Mouse (Mus musculus) forebrain, embryonic 14.5 days (tissue): ENCODE measurements around the gene Polk. TPM values are rescaled to one million over a fixed set of nuclear protein-coding genes. Genes with fewer than 3 reads are reported as not detected.

Source experiments
- ATAC-seq: fragments of 200-750 bp; cut with Nextera tagmentation; 2 replicates; pipeline ENCODE4 v1.8.0; 2017; ENCODE audit warnings: mild to moderate bottlenecking, moderate library complexity
- DNase-seq: peaks from one replicate; pipeline ENCODE4 v3.0.0-alpha.2; 2015; ENCODE audit warnings: low spot score
- H3K27ac ChIP-seq: fragments of 300-500 bp; sonication (generic); 2 replicates; pipeline ENCODE4 v1.5.1; 2014; ENCODE audit warnings: low read depth, mild to moderate bottlenecking, control low read depth, low read length, moderate library complexity
- H3K27me3 ChIP-seq: fragments of 300-500 bp; sonication (generic); replicated peaks from 2 replicates; pipeline ENCODE4 v1.6.1; 2014; ENCODE audit warnings: low read length, control low read depth, mixed read lengths; ENCODE audit not compliant: control insufficient read depth, insufficient read depth
- H3K36me3 ChIP-seq: fragments of 300-500 bp; sonication (generic); 2 replicates; pipeline ENCODE4 v1.6.1; 2014; ENCODE audit warnings: low read length, control low read depth; ENCODE audit not compliant: control insufficient read depth, insufficient read depth
- H3K4me1 ChIP-seq: fragments of 300-500 bp; sonication (generic); 2 replicates; pipeline ENCODE4 v1.6.1; 2014; ENCODE audit warnings: antibody characterized with exemption, low read length, control low read depth; ENCODE audit not compliant: control insufficient read depth, insufficient read depth
- H3K4me2 ChIP-seq: fragments of 300-500 bp; sonication (generic); 2 replicates; pipeline ENCODE4 v1.6.1; 2014; ENCODE audit warnings: mild to moderate bottlenecking, control low read depth, low read length
- H3K4me3 ChIP-seq: fragments of 300-500 bp; sonication (generic); 2 replicates; pipeline ENCODE4 v1.5.1; 2014; ENCODE audit warnings: low read depth, low read length, control low read depth
- H3K9ac ChIP-seq: fragments of 300-500 bp; sonication (generic); 2 replicates; pipeline ENCODE4 v1.6.1; 2014; ENCODE audit warnings: mild to moderate bottlenecking, low read length, control low read depth, moderate library complexity
- H3K9me3 ChIP-seq: fragments of 300-500 bp; sonication (generic); replicated peaks from 2 replicates; pipeline ENCODE4 v1.6.1; 2016; ENCODE audit warnings: low read length, control low read depth, mixed read lengths; ENCODE audit not compliant: control insufficient read depth
- WGBS: fragments of 180-500 bp; shearing (Covaris S2); extraction: QIAGEN DNeasy Blood & Tissue Kit; methylation state at CpG from one replicate; pipeline ENCODE4 v1.1.7; 2014; 5-methylcytosine and 5-hydroxymethylcytosine counted together
- polyA plus RNA-seq: library from polyadenylated mRNA; unstranded; fragments of >200 nt; fragmentation: Nextera tagmentation; extraction: Ambion mirVana; gene quantifications from 2 replicates; pipeline ENCODE4 v1.2.1, GENCODE M21; 2014

Polk gene
- polyA plus RNA-seq, 1 experiment from 2014 or later: 3.8 TPM

DNA sequence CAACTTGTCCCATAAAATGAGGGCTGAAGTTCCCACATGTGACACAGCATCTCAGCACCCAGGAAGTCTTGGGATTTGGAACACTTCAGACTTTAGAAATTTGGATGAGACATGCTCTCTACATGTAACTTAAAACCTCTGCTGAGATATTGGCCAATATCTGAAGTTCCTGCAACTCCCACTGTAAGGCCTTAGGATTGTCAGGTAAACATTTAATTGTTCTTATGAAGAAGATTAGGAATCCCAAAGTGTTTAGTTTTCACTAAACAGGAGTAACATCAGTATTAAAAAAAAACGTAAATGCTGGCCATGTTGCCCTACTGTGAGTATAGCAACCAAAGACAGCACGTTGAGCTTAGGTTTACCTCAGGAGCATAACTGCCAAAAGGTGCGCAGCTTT is 51.9 kb downstream of the Polk start, which contains the start of gene Gm17622:
Gene Gm17622, plus strand, starts transcription at position 301 of the 400 bp plus-strand sequence.
- Histone ChIP-seq H3K36me3 (0 out of 2 replicates have a peak, but pooled peaks cover 5% of the 10 kb centered on the region), H3K4me3 (no peak within 1 kb of the TSS), H3K27me3 (no peaks in the 10 kb centered on the region), H3K9me3 (no peaks in the 10 kb centered on the region), H3K4me1 (no peaks in the 10 kb centered on the region), H3K9ac (no peak within 1 kb of the TSS), H3K27ac (no peak within 1 kb of the TSS), H3K4me2 (no peak within 1 kb of the TSS)
- no peak for ATAC-seq
- 90% methylated on average over 3 of the region's 3 CpGs for WGBS
- no peak for DNase-seq

DNA sequence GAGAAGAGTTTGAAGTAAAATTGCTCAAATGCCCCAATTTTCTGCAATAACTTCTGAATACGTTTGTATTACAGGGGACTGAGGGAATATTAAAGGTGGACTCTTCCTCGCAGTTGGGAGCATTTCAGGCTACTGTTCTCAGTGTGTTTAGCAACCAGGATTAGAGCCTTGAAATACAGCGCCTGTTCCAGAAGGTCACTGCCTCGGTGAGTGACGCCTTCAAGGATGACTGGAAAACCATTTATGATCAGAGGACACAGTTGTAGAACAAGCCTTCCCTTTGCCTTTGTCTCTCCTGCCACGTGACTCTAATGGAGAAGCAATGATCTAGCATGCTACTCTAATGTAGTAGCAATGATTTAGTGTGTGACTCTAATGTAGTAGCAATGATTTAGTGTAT is 54.4 kb downstream of the Polk start:
- Histone ChIP-seq H3K9me3 (no peaks in the 10 kb centered on the region), H3K4me3 (no peak overlapping the region), H3K4me2 (no peak overlapping the region), H3K9ac (no peak overlapping the region), H3K27ac (no peak overlapping the region), H3K4me1 (no peaks in the 10 kb centered on the region), H3K27me3 (no peaks in the 10 kb centered on the region), H3K36me3 (0 out of 2 replicates have a peak, but pooled peaks cover 5% of the 10 kb centered on the region)
- WGBS: 94% methylated on average over 6 of the region's 6 CpGs
- DNase-seq (no peak), ATAC-seq (no peak)

DNA sequence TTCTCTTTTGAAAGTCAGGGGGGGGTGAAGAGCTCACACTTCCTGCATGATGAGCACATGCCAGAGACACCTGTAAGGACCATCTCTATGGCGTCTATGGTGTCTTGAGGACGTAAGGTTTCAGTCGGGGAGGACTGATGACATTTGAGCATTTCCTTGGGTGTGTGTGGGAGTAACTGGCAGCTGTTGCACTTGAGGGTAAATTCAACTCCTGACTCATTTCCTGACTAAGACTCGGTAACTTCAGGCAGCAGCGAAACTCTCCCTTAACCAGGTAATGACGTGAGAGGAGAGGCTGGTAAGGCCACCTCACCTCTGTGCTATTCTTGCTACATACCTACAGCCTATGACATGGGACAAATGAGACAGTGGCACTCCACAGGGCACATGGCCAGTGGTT is 55.1 kb downstream of the Polk start:
- Histone ChIP-seq H3K4me2 (no peak overlapping the region), H3K9me3 (no peaks in the 10 kb centered on the region), H3K27ac (no peak overlapping the region), H3K9ac (no peak overlapping the region), H3K4me1 (no peaks in the 10 kb centered on the region), H3K36me3 (0 out of 2 replicates have a peak, but pooled peaks cover 5% of the 10 kb centered on the region), H3K27me3 (no peaks in the 10 kb centered on the region), H3K4me3 (no peak overlapping the region)
- 96% methylated on average over 6 of the region's 6 CpGs for WGBS
- DNase-seq: no peak
- ATAC-seq: no peak

DNA sequence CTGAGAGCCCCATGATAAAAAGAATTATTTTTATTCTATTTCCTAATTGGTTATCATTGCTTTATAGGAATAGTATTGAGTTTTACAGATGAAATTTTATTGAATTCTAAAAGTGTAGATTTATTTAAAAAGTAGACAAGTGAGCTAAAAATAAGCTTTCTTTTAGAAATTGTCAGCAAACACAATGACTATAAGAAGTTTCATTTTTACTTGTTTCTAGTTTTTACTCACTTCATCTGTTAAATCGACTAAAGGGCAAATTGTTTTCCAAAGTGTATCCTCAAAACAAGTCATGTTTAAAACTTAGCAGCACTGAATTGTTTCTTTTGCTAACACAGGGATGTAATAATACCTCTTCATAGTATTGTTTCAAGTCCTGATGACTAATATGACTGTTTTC is 63.4 kb downstream of the Polk start:
- Histone ChIP-seq H3K9me3 (no peaks in the 10 kb centered on the region), H3K4me1 (no peaks in the 10 kb centered on the region), H3K4me2 (no peak overlapping the region), H3K9ac (no peak overlapping the region), H3K36me3 (no peaks in the 10 kb centered on the region), H3K27ac (no peak overlapping the region), H3K4me3 (no peak overlapping the region), H3K27me3 (no peaks in the 10 kb centered on the region)
- 98% methylated on average over 1 of the region's 1 CpGs for WGBS
- ATAC-seq (no peak), DNase-seq (no peak)

DNA sequence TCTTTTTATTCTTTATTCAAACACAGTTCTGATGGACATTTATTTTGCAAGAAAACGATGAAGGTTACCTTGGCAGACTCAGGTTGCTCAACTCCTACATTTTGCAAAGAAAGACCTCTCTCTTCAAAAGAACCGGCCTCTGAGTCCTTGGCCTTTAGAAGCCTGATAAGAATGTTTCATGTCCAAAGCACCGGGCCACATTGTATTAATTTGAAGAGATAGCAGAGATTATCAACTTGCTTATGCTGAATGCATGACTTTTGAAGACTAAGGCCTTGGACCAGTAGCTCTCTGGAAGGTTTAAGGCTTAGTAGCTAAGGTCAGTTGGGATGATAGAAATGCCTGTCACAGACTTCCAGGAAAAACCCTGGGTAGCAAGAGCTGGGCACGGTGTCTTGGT is 65.2 kb downstream of the Polk start:
- DNase-seq: no peak
- no peak for ATAC-seq
- Histone ChIP-seq H3K27ac (no peak overlapping the region), H3K9ac (no peak overlapping the region), H3K9me3 (no peaks in the 10 kb centered on the region), H3K36me3 (no peaks in the 10 kb centered on the region), H3K4me2 (no peak overlapping the region), H3K4me1 (no peaks in the 10 kb centered on the region), H3K4me3 (no peak overlapping the region), H3K27me3 (no peaks in the 10 kb centered on the region)
- WGBS: 93% methylated on average over 4 of the region's 4 CpGs

DNA sequence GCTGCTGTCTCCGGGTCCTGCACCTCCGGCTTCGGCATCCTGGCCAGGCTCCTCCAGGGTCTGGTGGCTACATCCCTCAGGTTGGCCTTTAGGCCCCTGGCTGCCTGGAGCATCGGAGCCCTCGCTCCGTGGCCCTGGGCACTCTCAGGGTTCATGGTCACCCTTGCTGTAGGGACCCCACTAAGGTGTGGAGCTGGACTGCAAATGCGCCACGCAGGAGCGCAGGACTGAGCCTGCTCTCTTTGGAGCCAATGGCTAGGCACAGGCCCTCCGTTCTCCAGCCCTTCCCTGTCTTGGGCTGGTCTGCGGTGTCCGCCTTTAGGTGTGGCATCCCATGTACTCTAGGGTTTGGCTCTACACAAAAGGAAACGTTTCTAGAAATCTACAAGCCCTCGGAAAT is 71.4 kb downstream of the Polk start, which contains the start of gene Ankdd1b:
Gene Ankdd1b, minus strand, starts transcription at position 242 of the 400 bp plus-strand sequence.
- ATAC-seq (no peak), DNase-seq (no peak)
- no peaks in the 10 kb centered on the region for H3K27me3 ChIP-seq
- no peak within 1 kb of the TSS for H3K4me2 ChIP-seq
- no peak within 1 kb of the TSS for H3K9ac ChIP-seq
- H3K4me3 ChIP-seq: no peak within 1 kb of the TSS
- H3K36me3 ChIP-seq: no peaks in the 10 kb centered on the region
- H3K4me1 ChIP-seq: no peaks in the 10 kb centered on the region
- no peak within 1 kb of the TSS for H3K27ac ChIP-seq
- H3K9me3 ChIP-seq: no peaks in the 10 kb centered on the region
- whole genome bisulfite sequencing: 94% methylated on average over 14 of the region's 14 CpGs

DNA sequence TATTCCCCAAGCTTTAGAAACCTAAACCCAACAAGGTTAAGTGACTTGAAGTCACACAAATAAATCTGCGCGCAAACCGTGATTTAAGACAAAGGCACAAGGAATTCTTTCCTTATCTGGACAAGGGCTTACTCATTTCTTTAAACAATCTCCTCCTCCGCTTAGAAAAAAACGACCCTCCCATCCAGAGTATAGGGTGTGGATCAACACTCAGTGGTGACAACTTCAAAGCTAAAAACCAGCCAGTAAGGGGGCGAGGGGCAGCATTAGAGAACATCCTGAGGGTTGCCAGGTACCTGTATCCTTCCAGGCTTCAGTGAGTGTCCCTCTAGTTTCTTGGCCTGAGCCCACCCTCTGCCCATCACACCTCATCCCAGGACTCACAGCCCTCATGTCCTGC is 71.8 kb downstream of the Polk start:
- Histone ChIP-seq H3K27me3 (no peaks in the 10 kb centered on the region), H3K9ac (no peak overlapping the region), H3K4me2 (no peak overlapping the region), H3K4me1 (no peaks in the 10 kb centered on the region), H3K27ac (no peak overlapping the region), H3K9me3 (no peaks in the 10 kb centered on the region), H3K36me3 (no peaks in the 10 kb centered on the region), H3K4me3 (no peak overlapping the region)
- no peak for ATAC-seq
- DNase-seq: no peak
- 90% methylated on average over 6 of the region's 6 CpGs for WGBS

DNA sequence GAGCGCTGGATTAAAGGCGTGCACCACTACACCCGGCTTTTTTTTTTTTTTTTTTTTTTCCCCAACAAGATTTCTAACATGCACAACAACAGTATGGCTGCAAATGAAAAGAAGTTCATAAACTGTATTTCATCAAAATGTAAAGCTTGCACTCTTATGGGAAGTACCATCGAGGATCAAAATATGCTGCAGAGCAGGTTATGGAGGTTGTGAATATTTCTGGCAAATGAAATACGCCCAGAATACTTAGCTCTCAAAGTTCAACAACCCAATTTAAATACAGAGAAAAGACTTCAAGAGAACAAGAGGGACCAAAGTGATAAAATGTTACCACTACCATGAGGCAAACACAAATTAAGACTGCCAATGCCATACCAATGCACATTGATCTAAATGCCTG is 73.7 kb downstream of the Polk start:
- no peak overlapping the region for H3K27ac ChIP-seq
- no peak overlapping the region for H3K9ac ChIP-seq
- WGBS: 87% methylated on average over 5 of the region's 5 CpGs
- no peak overlapping the region for H3K4me2 ChIP-seq
- ATAC-seq (no peak), DNase-seq (no peak)
- H3K27me3 ChIP-seq: no peaks in the 10 kb centered on the region
- no peak overlapping the region for H3K4me3 ChIP-seq
- H3K9me3 ChIP-seq: no peaks in the 10 kb centered on the region
- H3K36me3 ChIP-seq: no peaks in the 10 kb centered on the region
- no peaks in the 10 kb centered on the region for H3K4me1 ChIP-seq

DNA sequence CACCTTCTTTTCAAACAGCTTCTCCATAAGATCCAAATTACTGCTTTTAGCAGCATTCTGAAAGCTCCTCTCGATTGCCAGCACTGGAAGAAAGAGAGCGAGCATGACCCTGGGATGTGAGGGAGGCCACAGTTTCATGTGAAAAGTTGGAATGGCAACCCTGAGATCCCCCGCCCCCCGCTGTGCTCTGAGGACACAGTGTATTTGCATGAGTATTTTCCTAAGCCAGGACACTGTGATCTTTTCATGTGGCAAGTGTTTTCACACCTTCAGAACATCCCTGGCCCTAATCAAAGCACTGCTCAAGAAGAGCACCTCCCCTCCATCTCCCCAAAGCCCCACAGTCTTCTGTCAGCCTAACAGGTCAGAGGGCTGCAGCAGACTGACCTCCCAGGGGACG is 77.1 kb downstream of the Polk start:
- no peak overlapping the region for H3K4me3 ChIP-seq
- H3K36me3 ChIP-seq: no peaks in the 10 kb centered on the region
- ATAC-seq (no peak), DNase-seq (no peak)
- WGBS: 66% methylated on average over 5 of the region's 5 CpGs
- no peak overlapping the region for H3K9ac ChIP-seq
- H3K4me2 ChIP-seq: no peak overlapping the region
- H3K9me3 ChIP-seq: no peaks in the 10 kb centered on the region
- no peaks in the 10 kb centered on the region for H3K27me3 ChIP-seq
- no peak overlapping the region for H3K27ac ChIP-seq
- no peaks in the 10 kb centered on the region for H3K4me1 ChIP-seq
